Mouse (Mus musculus) CH12.LX (cell line): ENCODE measurements around the gene B2m. TPM values are rescaled to one million over a fixed set of nuclear protein-coding genes. Genes with fewer than 3 reads are reported as not detected.

Experiments
- DNase-seq: peaks from one replicate; pipeline ENCODE4 v3.0.0-alpha.2; 2013; ENCODE audit errors: extremely low read depth
- H3K27ac ChIP-seq: 2 replicates; pipeline ENCODE4 v1.5.1; 2012; ENCODE audit warnings: low read depth, mild to moderate bottlenecking, control low read depth, moderate library complexity; ENCODE audit not compliant: insufficient read depth
- H3K27me3 ChIP-seq: replicated peaks from 2 replicates; pipeline ENCODE3; 2012; ENCODE audit warnings: inconsistent platforms
- H3K36me3 ChIP-seq, 2 experiments: replicated peaks in 1 of 2; 2 replicates each; pipeline versions ENCODE3 to v1.6.1; 2012; ENCODE audit warnings: inconsistent platforms in 1 of 2, low read length in 1 of 2, mild to moderate bottlenecking in 1 of 2, mixed read lengths in 1 of 2, moderate library complexity in 1 of 2; ENCODE audit not compliant: control insufficient read depth in 1 of 2, insufficient read depth in 1 of 2
- H3K4me1 ChIP-seq, 2 experiments: 2 replicates each; pipeline ENCODE4 v1.6.1; 2012; ENCODE audit warnings: inconsistent platforms in 1 of 2, moderate library complexity in 1 of 2; ENCODE audit not compliant: insufficient read depth in 2 of 2, control insufficient read depth in 1 of 2
- H3K4me2 ChIP-seq: 2 replicates; pipeline ENCODE4 v1.6.1; 2012; ENCODE audit warnings: low read depth, mild to moderate bottlenecking, control low read depth; ENCODE audit not compliant: poor library complexity, insufficient read depth, severe bottlenecking
- H3K4me3 ChIP-seq, 3 experiments: fragments of 150-350 bp in 1 of 3; sonication (generic) in 1 of 3; replicated peaks in 1 of 3; 2 replicates each; pipeline versions ENCODE3 to v1.5.1; 2011 to 2012; ENCODE audit warnings: low read depth in 2 of 3, low read length in 2 of 3, mild to moderate bottlenecking in 2 of 3, moderate library complexity in 2 of 3, control low read depth in 1 of 3, improper control_type of control experiment in 1 of 3, inconsistent platforms in 1 of 3, mixed read lengths in 1 of 3; ENCODE audit not compliant: poor library complexity in 1 of 3
- H3K79me2 ChIP-seq: replicated peaks from 2 replicates; pipeline ENCODE4 v1.6.1; 2012; ENCODE audit warnings: mild to moderate bottlenecking, moderate library complexity; ENCODE audit not compliant: control insufficient read depth, poor library complexity, insufficient read depth, severe bottlenecking; ENCODE audit errors: extremely low read depth
- H3K9ac ChIP-seq: 2 replicates; pipeline ENCODE4 v1.6.1; 2012; ENCODE audit warnings: low read depth, mild to moderate bottlenecking, control low read depth, moderate library complexity; ENCODE audit not compliant: insufficient read depth
- H3K9me3 ChIP-seq: replicated peaks from 2 replicates; pipeline ENCODE3; 2012; ENCODE audit warnings: low read length, inconsistent platforms, mixed read lengths
- CHD2 ChIP-seq: IDR thresholded peaks from 2 replicates; pipeline ENCODE4 v1.6.1; 2011; ENCODE audit warnings: low read length, improper control_type of control experiment
- E2F4 ChIP-seq: IDR thresholded peaks from 2 replicates; pipeline ENCODE4 v1.6.1; 2011; ENCODE audit warnings: low read depth, low read length, improper control_type of control experiment; ENCODE audit not compliant: insufficient replicate concordance
- ETS1 ChIP-seq: conservative IDR thresholded peaks from 2 replicates; pipeline ENCODE4 v1.6.1; 2012; ENCODE audit warnings: low read depth, mild to moderate bottlenecking, inconsistent platforms, low read length, improper control_type of control experiment, moderate library complexity
- HCFC1 ChIP-seq: IDR thresholded peaks from 2 replicates; pipeline ENCODE4 v1.6.1; 2012; ENCODE audit warnings: low read depth, mild to moderate bottlenecking, inconsistent platforms, low read length, improper control_type of control experiment
- IRF4 ChIP-seq: IDR thresholded peaks from 2 replicates; pipeline ENCODE4 v1.6.1; 2014; ENCODE audit warnings: low read depth, mild to moderate bottlenecking, inconsistent platforms, low read length, improper control_type of control experiment
- JUN ChIP-seq: IDR thresholded peaks from 2 replicates; pipeline ENCODE4 v1.6.1; 2011; ENCODE audit warnings: low read depth, mild to moderate bottlenecking, low read length, improper control_type of control experiment, moderate library complexity; ENCODE audit not compliant: insufficient read depth
- JUND ChIP-seq: conservative IDR thresholded peaks from 2 replicates; pipeline ENCODE4 v1.6.1; 2011; ENCODE audit warnings: low read depth, low read length, improper control_type of control experiment
- MAFK ChIP-seq: IDR thresholded peaks from 2 replicates; pipeline ENCODE4 v1.6.1; 2011; ENCODE audit warnings: low read length, improper control_type of control experiment; ENCODE audit not compliant: insufficient replicate concordance
- MEF2A ChIP-seq: IDR thresholded peaks from 2 replicates; pipeline ENCODE4 v1.6.1; 2014; ENCODE audit warnings: low read depth, mild to moderate bottlenecking, inconsistent platforms, low read length, improper control_type of control experiment, borderline replicate concordance
- NELFE ChIP-seq: IDR thresholded peaks from 2 replicates; pipeline ENCODE4 v1.6.1; 2011; ENCODE audit warnings: low read depth, low read length, improper control_type of control experiment
- PAX5 ChIP-seq: IDR thresholded peaks from 2 replicates; pipeline ENCODE4 v1.6.1; 2012; ENCODE audit warnings: low read length, inconsistent platforms, mixed read lengths
- POLR2AphosphoS2 ChIP-seq: IDR thresholded peaks from 2 replicates; pipeline ENCODE4 v1.6.1; 2011; ENCODE audit warnings: low read depth, low read length, improper control_type of control experiment
- RCOR1 ChIP-seq: conservative IDR thresholded peaks from 2 replicates; pipeline ENCODE4 v1.6.1; 2012; ENCODE audit warnings: low read depth, mild to moderate bottlenecking, inconsistent platforms, low read length, improper control_type of control experiment
- TBP ChIP-seq: conservative IDR thresholded peaks from 2 replicates; pipeline ENCODE4 v1.6.1; 2011; ENCODE audit warnings: low read depth, low read length, improper control_type of control experiment
- TCF12 ChIP-seq: IDR thresholded peaks from 2 replicates; pipeline ENCODE4 v1.6.1; 2014; ENCODE audit warnings: low read depth, mild to moderate bottlenecking, inconsistent platforms, low read length, improper control_type of control experiment
- UBTF ChIP-seq: IDR thresholded peaks from 2 replicates; pipeline ENCODE4 v1.6.1; 2012; ENCODE audit warnings: low read depth, mild to moderate bottlenecking, inconsistent platforms, low read length, improper control_type of control experiment, moderate library complexity
- dilution Hi-C: fragments of 300-500 bp; cut with MboI; formaldehyde crosslinking; loops from 2 replicates; pipeline ENCODE4 v1.14.3; 2020; ENCODE audit warnings: low sequenced_read_pairs; ENCODE audit not compliant: extremely low pct_unique_long_range_greater_than_20kb, extremely low pct_ligation_motif_present
- in situ Hi-C: fragments of 300-500 bp; cut with MboI; formaldehyde crosslinking; loops from 3 replicates; pipeline ENCODE4 v1.14.3; 2019; ENCODE audit warnings: low sequenced_read_pairs, low pct_ligation_motif_present, low pct_unique_long_range_greater_than_20kb, mixed read lengths
- polyA plus RNA-seq: library from polyadenylated mRNA; unstranded; fragments of >175 nt; gene quantifications from 2 replicates; pipeline ENCODE4 v1.2.1, GENCODE M21; 2012; ENCODE audit warnings: low read depth; ENCODE audit not compliant: insufficient read length
- total RNA-seq, 2 experiments: library from RNA; depleted of rRNA; stranded (reverse); fragments of 300-350 nt in 1 of 2; fragments of >200 nt in 1 of 2; gene quantifications; 2 replicates each; pipeline ENCODE4 v1.2.3; 2012 to 2014

Gene B2m
- total and polyA plus RNA-seq, 3 experiments = 1,509 to 1,954 (median 1,919) TPM

DNA sequence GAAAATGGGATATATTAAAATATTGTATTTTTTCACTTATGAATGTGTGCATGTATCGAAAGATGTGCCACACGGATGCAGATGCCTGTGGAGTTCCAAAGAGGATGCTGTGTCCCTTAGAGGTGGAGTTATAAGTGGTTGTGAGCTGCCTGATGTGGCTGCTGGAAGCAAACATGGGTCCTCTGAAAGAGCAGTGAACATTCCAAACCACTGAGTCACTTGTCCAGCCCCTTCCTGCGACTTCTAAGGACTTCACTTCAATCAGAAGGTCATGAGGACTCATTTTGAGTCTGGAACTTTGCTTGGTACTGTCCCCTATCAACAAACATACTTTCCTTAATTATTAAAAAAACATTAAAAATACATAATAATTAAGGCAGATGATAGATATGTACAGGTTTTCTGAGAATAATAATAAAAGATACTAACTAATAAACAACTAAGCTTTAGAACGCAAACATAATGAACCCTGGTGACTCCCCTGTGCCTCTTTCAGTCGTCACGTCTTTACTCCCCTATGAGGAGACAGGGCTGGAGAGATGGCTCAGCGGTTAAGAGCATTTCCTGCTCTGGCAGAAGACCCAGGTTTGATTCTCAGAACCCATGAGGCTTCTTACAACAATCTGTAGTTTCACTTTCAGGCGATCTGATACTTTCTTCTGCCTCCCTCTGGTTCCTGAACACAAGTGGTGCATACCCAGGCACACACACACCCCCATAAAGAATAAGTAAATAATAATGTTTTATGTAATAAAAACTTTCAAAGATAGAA lies 32.8 kb downstream of the B2m start:
- Histone ChIP-seq H3K9me3 (no peaks in the 10 kb centered on the region), H3K4me1 (peaks cover 0 to 15% of the 10 kb centered on the region in 2 experiments; a peak in 2 of 4 replicates), H3K36me3 (no peaks in the 10 kb centered on the region), H3K9ac (no peak overlapping the region), H3K79me2 (no peaks in the 10 kb centered on the region), H3K27me3 (no peaks in the 10 kb centered on the region), H3K4me2 (no peak overlapping the region), H3K4me3 (no peak overlapping the region), H3K27ac (no peak overlapping the region)
- TF ChIP-seq TCF12 (no peak), IRF4 (peak; percentile 82), MEF2A (no peak)
- dilution Hi-C loops = no loop called here
- in situ Hi-C loops = no loop called here
- DNase-seq = peak; percentile 66

DNA sequence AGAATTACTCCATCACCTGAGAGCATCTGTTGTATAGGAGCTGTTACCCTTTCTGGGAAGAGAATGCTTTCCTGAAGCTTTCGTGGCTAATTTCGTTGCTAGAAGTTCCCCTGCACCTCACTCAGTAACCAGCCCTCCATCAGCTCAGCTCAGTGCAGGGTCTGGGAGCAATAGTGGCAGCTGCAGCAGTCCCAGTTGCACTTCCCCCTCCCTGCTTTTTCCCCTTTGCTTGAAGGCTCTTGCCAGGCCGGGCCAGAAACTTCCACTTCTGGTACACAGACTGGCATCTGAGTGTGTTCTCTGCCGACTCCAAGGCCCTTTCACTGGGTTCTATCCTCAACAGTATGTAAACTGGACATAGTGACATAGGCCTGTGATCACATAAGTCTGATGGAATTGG lies 37.6 kb downstream of the B2m start:
- H3K36me3 ChIP-seq = no peaks in the 10 kb centered on the region
- H3K4me2 ChIP-seq = no peak overlapping the region
- no peaks in the 10 kb centered on the region for H3K79me2 ChIP-seq
- TF ChIP-seq IRF4 = no peak
- no peak for TF ChIP-seq JUND
- no peak for TF ChIP-seq UBTF
- TF ChIP-seq E2F4 = no peak
- TF ChIP-seq ETS1 = no peak
- TF ChIP-seq CHD2 = no peak
- TF ChIP-seq MAFK = no peak
- TF ChIP-seq TBP = no peak
- TF ChIP-seq RCOR1 = no peak
- TF ChIP-seq HCFC1 = no peak
- TF ChIP-seq PAX5 = no peak
- no peak for TF ChIP-seq JUN
- TF ChIP-seq NELFE = no peak
- no peak for TF ChIP-seq POLR2AphosphoS2
- H3K4me1 ChIP-seq = peaks cover 0 to 14% of the 10 kb centered on the region in 2 experiments; a peak in 3 of 4 replicates
- H3K27me3 ChIP-seq = no peaks in the 10 kb centered on the region
- in situ Hi-C loops (no loop called here), dilution Hi-C loops (no loop called here)
- H3K9me3 ChIP-seq = no peaks in the 10 kb centered on the region
- H3K4me3 ChIP-seq = no peak overlapping the region
- H3K27ac ChIP-seq = no peak overlapping the region
- DNase-seq = no peak
- H3K9ac ChIP-seq = no peak overlapping the region
